Mouse (Mus musculus) spleen, adult 2 months (tissue): ENCODE results near the gene Psrc1. TPM values are rescaled to one million over a fixed set of nuclear protein-coding genes. Genes with fewer than 3 reads are reported as not detected.

ENCODE experiments used
- DNase-seq, 2 experiments: peaks; one replicate each; pipeline versions ENCODE4 v3.0.0 to v3.0.0-alpha.2; 2012 to 2021; ENCODE audit warnings: low spot score in 2 of 2, low read depth in 1 of 2
- H3K27ac ChIP-seq: fragments of 200-500 bp; 2 replicates; pipeline ENCODE4 v1.5.1; 2012; ENCODE audit warnings: low read length, inconsistent platforms; ENCODE audit not compliant: insufficient read depth
- H3K27me3 ChIP-seq: fragments of 200-500 bp; 2 replicates; pipeline ENCODE4 v1.6.1; 2012; ENCODE audit warnings: mild to moderate bottlenecking, moderate library complexity, low read length, inconsistent platforms; ENCODE audit not compliant: control insufficient read depth, insufficient read depth
- H3K36me3 ChIP-seq: fragments of 200-500 bp; 2 replicates; pipeline ENCODE4 v1.6.1; 2012; ENCODE audit warnings: mild to moderate bottlenecking, low read length, inconsistent platforms; ENCODE audit not compliant: control insufficient read depth, insufficient read depth
- H3K4me1 ChIP-seq: fragments of 200-500 bp; 2 replicates; pipeline ENCODE4 v1.6.1; 2011; ENCODE audit warnings: inconsistent platforms; ENCODE audit not compliant: control insufficient read depth, insufficient read depth, insufficient read length
- H3K4me3 ChIP-seq: fragments of 200-500 bp; 2 replicates; pipeline ENCODE4 v1.5.1; 2011; ENCODE audit warnings: mild to moderate bottlenecking, inconsistent platforms; ENCODE audit not compliant: insufficient read depth, insufficient read length; ENCODE audit errors: extremely low read depth
- CTCF ChIP-seq: fragments of 200-500 bp; IDR thresholded peaks from 2 replicates; pipeline ENCODE4 v1.5.1; 2011; ENCODE audit warnings: mild to moderate bottlenecking, inconsistent platforms; ENCODE audit not compliant: insufficient read depth, insufficient read length, insufficient replicate concordance; ENCODE audit errors: extremely low read depth
- POLR2A ChIP-seq: fragments of 200-500 bp; IDR thresholded peaks from 2 replicates; pipeline ENCODE4 v1.6.1; 2011; ENCODE audit warnings: low read depth, low read length, inconsistent platforms
- WGBS: fragments of 180-500 bp; shearing (Covaris S2); methylation state at CpG from one replicate; pipeline ENCODE4 v1.1.7; 2018; 5-methylcytosine and 5-hydroxymethylcytosine counted together
- polyA plus RNA-seq: library from polyadenylated mRNA; depleted of rRNA; stranded (reverse); fragments of >200 nt; gene quantifications from 2 replicates; pipeline ENCODE4 v1.2.3, GENCODE M21; 2012

Gene Psrc1
- polyA plus RNA-seq, 1 experiment: 6.1 TPM

DNA sequence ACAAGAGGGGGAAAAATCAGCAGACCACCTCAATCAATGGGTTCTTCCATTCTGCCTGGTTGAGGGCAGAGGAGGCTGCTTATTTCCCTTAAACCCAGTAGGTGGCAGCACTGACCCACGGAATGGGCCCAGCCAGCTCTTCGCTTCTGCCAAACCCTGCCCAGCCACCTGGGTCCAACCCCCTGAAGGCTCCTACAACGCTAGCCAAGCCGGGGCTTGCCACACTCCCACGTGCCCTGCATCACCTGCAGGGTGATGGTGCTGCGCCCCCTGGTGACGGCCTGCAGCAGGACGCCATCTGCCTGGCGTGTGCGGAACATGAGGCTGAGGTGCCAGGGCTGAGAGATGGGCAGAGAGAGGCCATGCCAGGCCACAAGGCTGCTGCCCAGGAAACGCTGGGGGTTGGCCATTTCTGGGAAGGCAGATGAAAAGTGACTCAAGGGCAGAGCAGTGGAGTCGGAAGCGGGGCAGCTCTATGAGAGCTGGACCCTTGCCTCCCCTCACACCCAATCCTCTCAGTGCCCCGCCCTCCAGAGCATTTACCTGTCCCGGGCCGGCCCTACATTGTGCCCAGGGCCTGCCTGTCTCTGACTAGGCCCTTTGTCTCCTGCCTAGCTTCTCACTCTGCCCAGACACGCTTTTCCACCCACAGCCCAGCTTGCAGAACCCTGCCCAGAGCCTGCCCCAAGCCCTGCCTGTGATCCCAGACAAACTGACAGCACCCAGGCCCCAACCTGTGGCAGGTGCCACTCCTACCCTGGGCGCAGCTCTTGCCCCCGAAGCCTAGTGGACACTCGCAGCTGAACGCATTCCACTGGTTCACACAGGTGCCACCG, 18.3 kb downstream of the Psrc1 start:
- Histone ChIP-seq H3K27me3 (no peaks in the 10 kb centered on the region), H3K27ac (no peak overlapping the region), H3K36me3 (no peaks in the 10 kb centered on the region), H3K4me3 (no peak overlapping the region), H3K4me1 (no peaks in the 10 kb centered on the region)
- 38% methylated on average over 22 of the region's 22 CpGs for WGBS
- TF ChIP-seq CTCF (peak; percentile 81; the same call in 1 of the 2 replicates), POLR2A (no peak)
- peak; percentile 88 for DNase-seq

DNA sequence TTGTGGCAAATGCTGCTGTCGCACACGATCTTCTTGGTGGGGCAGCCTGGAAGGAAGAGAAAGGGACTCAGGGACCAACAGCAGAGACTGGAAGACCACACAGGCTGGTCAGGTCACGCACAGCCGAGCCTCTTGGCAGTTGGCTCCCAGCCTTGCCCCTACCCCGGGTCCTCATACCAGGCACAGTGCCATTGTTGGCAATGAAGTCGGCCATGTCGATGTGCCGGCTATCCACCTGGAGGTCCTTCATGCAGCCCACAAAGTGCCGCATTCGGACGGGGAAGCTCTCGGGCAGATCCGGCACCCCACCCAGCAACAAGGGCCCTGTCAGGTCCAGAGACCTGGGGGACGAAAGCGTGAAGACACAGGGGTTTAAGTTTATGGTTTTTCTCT, 18.9 kb downstream of the Psrc1 start:
- no peak for TF ChIP-seq POLR2A
- no peak for TF ChIP-seq CTCF
- Histone ChIP-seq H3K4me3 (no peak overlapping the region), H3K4me1 (no peaks in the 10 kb centered on the region), H3K36me3 (no peaks in the 10 kb centered on the region), H3K27me3 (no peaks in the 10 kb centered on the region), H3K27ac (no peak overlapping the region)
- DNase-seq: no peak
- WGBS: 93% methylated on average over 15 of the region's 15 CpGs

DNA sequence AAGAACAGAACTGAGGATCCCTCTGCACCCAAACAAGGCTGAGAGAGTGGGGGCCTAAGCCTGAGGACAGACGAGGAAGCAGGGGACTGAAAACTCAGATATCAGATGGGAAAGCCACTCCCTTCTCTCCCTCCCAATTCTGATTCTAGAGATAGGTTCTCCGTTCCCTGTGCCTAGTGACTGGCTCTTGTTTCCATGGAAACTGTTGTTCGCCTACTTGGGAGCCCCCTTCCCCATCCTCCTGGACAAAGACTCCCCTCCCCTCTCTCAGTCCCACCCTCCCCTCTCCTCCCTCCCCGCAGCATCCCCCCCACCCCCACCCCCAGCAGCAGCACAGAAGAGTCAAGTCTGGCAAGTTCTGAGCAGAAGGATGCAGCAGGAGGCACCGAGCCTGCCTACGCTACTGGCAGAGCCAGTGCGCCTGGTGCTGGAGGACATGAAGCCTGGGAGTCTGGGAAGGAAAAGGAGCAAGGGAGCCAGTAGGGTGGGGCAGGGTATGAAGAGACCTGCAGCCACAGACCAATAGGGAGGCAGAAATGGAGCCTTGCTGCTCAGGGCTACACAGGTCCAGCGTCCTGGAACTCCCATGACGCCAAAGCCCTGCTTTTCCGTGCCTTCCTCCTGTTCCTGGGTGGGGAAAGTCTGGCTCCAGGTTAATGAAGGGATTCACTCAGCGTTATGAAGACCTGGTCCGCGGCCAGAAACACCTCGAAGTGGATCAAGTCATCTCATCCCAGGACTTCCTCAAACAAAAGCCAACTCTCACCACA, 22.1 kb downstream of the Psrc1 start:
- no peaks in the 10 kb centered on the region for H3K27me3 ChIP-seq
- H3K27ac ChIP-seq: no peak overlapping the region
- 81% methylated on average over 14 of the region's 14 CpGs for WGBS
- H3K4me3 ChIP-seq: no peak overlapping the region
- H3K4me1 ChIP-seq: no peaks in the 10 kb centered on the region
- TF ChIP-seq CTCF: no peak
- no peaks in the 10 kb centered on the region for H3K36me3 ChIP-seq
- no peak for DNase-seq

DNA sequence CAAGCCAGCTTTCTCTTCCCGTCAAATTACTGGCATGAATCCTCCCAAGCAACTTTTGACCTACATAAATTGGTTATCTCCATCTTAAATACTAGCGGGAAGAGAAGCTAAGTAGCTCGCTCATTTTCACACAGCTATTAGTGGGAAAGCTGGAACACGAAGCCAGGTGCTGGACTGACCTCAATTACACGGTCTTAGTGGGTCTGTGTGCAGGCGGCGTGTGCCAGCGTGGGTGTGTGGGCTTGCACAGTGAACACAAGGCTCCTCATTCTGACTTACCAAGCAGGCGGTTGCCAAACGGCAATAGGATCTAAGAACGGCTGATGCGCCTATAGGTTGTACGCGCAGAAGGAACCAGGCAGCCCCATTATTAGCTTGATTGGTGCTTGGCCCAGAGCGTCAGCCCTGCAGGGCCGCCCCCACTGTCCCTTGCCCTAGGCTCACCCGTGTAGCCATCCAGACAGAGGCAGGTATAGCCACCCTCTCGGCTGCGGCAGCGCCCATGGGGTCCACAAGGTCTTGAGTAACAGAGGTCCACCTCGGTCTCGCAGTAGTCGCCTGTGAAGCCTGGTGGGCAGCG, 22.8 kb downstream of the Psrc1 start:
- no peaks in the 10 kb centered on the region for H3K4me1 ChIP-seq
- H3K36me3 ChIP-seq: no peaks in the 10 kb centered on the region
- no peak overlapping the region for H3K4me3 ChIP-seq
- H3K27me3 ChIP-seq: no peaks in the 10 kb centered on the region
- DNase-seq: no peak
- TF ChIP-seq POLR2A: no peak
- no peak for TF ChIP-seq CTCF
- H3K27ac ChIP-seq: no peak overlapping the region
- WGBS: 93% methylated on average over 24 of the region's 24 CpGs

DNA sequence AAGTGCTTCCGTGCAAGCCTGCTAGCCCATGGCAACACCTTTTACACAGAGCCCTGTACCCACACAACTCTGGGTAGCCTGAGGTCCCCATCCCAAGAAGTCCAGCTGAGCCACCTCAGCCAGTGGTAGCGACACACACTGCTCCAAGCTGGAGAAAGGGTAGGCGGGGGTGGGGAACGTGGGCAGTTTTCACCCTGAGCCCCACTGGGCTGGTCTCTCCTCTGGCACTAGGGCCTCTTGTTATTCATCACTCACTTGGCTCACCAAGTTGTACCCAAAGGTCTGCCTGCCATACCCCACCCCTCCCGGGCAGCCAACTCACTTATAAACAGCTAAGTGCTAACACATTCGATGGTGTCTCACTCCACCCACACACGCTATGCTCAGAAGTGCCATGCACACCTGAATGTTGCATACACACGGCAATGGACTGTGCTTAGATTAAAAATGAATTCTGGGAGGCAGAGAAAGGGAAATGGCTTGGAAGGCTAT, 24.9 kb downstream of the Psrc1 start:
- Histone ChIP-seq H3K36me3 (no peaks in the 10 kb centered on the region), H3K27me3 (no peaks in the 10 kb centered on the region), H3K4me3 (no peak overlapping the region), H3K27ac (no peak overlapping the region), H3K4me1 (no peaks in the 10 kb centered on the region)
- WGBS: 88% methylated on average over 8 of the region's 8 CpGs
- TF ChIP-seq CTCF (no peak), POLR2A (no peak)
- no peak for DNase-seq

DNA sequence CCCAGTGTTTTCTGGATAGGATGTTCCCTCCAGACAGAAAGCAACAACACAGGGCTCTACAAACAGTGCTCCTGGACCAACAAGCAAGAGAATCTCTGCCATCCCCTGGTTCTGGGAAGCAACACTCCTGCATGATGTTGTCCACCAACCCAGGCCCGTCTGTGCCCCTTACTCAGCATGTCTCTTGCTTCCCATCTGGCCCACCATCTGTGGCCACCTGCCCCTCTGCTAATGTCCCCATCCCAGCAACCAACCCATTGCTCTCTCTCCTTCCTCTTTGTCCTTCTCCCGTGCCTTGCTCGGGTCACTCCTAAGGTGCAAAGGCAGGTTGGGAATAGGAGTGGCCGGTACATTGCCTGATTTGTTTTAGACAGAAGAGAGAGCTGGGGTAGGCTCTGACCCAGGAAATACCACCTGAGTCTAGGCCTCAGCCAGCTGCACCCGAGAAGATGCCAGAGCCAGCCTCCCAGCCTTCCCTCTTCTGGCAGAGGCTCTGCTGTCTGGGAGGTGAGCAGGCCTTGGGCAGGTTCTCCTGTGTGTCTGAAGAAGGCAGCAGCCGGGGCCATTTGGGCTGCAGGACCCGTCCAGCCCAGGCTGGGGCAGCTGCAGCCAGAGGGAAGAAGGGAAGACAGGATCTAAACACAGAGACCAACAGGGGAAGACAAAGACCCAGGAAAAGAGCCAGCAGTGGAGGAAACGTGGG, 26.2 kb downstream of the Psrc1 start:
- TF ChIP-seq CTCF (no peak), POLR2A (no peak)
- Histone ChIP-seq H3K27me3 (no peaks in the 10 kb centered on the region), H3K27ac (no peak overlapping the region), H3K4me1 (no peaks in the 10 kb centered on the region), H3K36me3 (no peaks in the 10 kb centered on the region), H3K4me3 (no peak overlapping the region)
- WGBS: 72% methylated on average over 8 of the region's 8 CpGs
- no peak for DNase-seq
